Mouse (Mus musculus) heart, embryonic 11.5 days (tissue): ENCODE measurements around the gene Oasl1. TPM values are rescaled to one million over a fixed set of nuclear protein-coding genes. Genes with fewer than 3 reads are reported as not detected.
"Not testable (repeated sequence)": the region's sequence is repeated elsewhere in the genome, so short reads cannot be mapped to it uniquely, and the experiment has no call there.

Source experiments
- ATAC-seq: fragments of 200-750 bp; cut with Nextera tagmentation; replicated peaks from 2 replicates; pipeline ENCODE4 v1.8.0; 2017; ENCODE audit warnings: moderate library complexity; ENCODE audit not compliant: insufficient number of reproducible peaks, low FRiP score, low TSS enrichment
- H3K27ac ChIP-seq: fragments of 300-500 bp; sonication (generic); 2 replicates; pipeline ENCODE4 v1.5.1; 2014; ENCODE audit warnings: mild to moderate bottlenecking, low read depth, low read length
- H3K27me3 ChIP-seq: fragments of 300-500 bp; sonication (generic); 2 replicates; pipeline ENCODE4 v1.6.1; 2014; ENCODE audit warnings: mild to moderate bottlenecking, low read length, mixed read lengths; ENCODE audit not compliant: control insufficient read depth, insufficient read depth
- H3K36me3 ChIP-seq: fragments of 300-500 bp; sonication (generic); 2 replicates; pipeline ENCODE4 v1.6.1; 2014; ENCODE audit warnings: mild to moderate bottlenecking, low read length, moderate library complexity, mixed read lengths; ENCODE audit not compliant: control insufficient read depth, insufficient read depth
- H3K4me1 ChIP-seq: fragments of 300-500 bp; sonication (generic); 2 replicates; pipeline ENCODE4 v1.6.1; 2014; ENCODE audit warnings: low read length; ENCODE audit not compliant: control insufficient read depth, insufficient read depth
- H3K4me2 ChIP-seq: fragments of 300-500 bp; sonication (generic); 2 replicates; pipeline ENCODE4 v1.6.1; 2014; ENCODE audit warnings: mild to moderate bottlenecking, moderate library complexity
- H3K4me3 ChIP-seq: fragments of 300-500 bp; sonication (generic); 2 replicates; pipeline ENCODE4 v1.5.1; 2014; ENCODE audit warnings: low read depth, low read length
- H3K9ac ChIP-seq: fragments of 300-500 bp; sonication (generic); 2 replicates; pipeline ENCODE4 v1.6.1; 2014; ENCODE audit warnings: mild to moderate bottlenecking, low read depth, low read length, moderate library complexity
- H3K9me3 ChIP-seq: fragments of 300-500 bp; sonication (generic); replicated peaks from 2 replicates; pipeline ENCODE4 v1.6.1; 2016; ENCODE audit warnings: low read length; ENCODE audit not compliant: control insufficient read depth
- WGBS: fragments of 180-500 bp; shearing (Covaris S2); extraction: QIAGEN DNeasy Blood & Tissue Kit; methylation state at CpG from one replicate; pipeline ENCODE4 v1.1.7; 2014; ENCODE audit not compliant: insufficient replicate concordance; 5-methylcytosine and 5-hydroxymethylcytosine counted together
- polyA plus RNA-seq: library from polyadenylated mRNA; unstranded; fragments of >200 nt; fragmentation: Nextera tagmentation; extraction: Ambion mirVana; gene quantifications from 2 replicates; pipeline ENCODE4 v1.2.1, GENCODE M21; 2014

Oasl1 gene
- polyA plus RNA-seq, 1 experiment from 2014 or later, result 0.30 TPM

DNA sequence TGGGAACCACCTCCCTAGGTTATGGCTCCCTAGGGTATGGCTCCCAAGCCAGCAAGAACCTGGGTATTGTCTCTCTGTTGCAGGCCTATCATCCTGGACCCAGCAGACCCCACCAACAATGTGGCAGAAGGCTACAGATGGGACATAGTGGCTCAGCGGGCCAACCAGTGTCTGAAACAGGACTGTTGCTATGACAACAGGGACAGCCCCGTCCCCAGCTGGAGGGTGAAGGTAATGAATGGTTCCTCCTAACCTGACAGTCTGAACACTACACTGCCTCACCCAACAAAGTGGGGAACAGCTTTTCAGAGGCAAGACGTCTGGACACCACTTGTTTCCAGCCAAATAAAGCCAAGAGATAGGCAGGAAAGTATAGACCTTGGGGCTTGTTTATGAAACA is 12.8 kb downstream of the Oasl1 start:
- 46% methylated on average over 3 of the region's 3 CpGs for WGBS
- Histone ChIP-seq H3K4me2 (no peak overlapping the region), H3K4me1 (no peaks in the 10 kb centered on the region), H3K4me3 (no peak overlapping the region), H3K9me3 (no peaks in the 10 kb centered on the region), H3K36me3 (no peaks in the 10 kb centered on the region), H3K9ac (no peak overlapping the region), H3K27ac (no peak overlapping the region), H3K27me3 (no peaks in the 10 kb centered on the region)
- no peak for ATAC-seq

GRCm38 (mm10) chr5:114941138-114941537 is 18.1 kb downstream of the Oasl1 start:
- H3K36me3 ChIP-seq, H3K9me3 ChIP-seq, H3K9ac ChIP-seq, H3K4me1 ChIP-seq, H3K27ac ChIP-seq, H3K4me3 ChIP-seq, H3K27me3 ChIP-seq, H3K4me2 ChIP-seq, ATAC-seq: not testable (repeated sequence)
- 55% methylated on average over 3 of the region's 3 CpGs for WGBS

DNA sequence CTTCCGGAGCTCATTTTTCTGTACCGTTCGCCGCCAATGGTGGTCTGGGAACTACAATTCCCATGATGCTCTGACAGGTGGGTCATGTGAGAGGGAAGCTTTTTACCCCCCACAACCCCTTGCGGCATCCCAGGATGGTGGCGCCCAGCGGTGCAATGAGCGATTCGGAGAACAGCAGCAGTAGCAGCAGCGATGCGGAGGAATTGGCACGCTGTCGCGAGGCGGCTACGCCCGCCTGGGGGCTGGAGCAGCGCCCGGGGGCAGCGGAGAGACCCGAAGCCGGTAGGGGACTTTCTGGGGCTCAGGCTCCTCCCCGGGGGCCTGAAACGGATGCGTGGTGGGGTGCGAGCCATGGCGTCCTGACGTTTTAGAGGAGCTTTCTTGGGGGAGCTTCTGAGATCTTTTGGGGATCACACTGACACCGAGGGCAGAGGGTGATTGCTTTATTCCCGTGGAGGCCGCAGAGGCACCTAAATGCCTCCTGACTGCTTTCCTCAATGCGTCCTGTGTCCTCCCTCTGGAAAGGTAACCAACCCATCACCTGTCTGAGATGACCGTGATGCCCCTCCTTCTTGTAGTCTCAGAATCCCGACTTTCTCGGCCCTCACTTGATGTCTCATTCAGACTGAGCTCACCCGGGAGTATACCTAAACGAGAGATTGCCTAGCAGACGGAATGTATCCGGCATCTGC is 19.2 kb downstream of the Oasl1 start, which contains the start of gene 2210016L21Rik:
TSS of gene 2210016L21Rik (plus strand) at position 85 of the 692 bp plus-strand sequence.
- Histone ChIP-seq H3K9me3 (no peaks in the 10 kb centered on the region), H3K9ac (peak within 1 kb of the TSS; percentile 97), H3K4me3 (peak within 1 kb of the TSS; percentile 96), H3K4me2 (peak within 1 kb of the TSS; percentile 89), H3K27ac (peak within 1 kb of the TSS; percentile 88), H3K36me3 (peaks cover 5% of the 10 kb centered on the region), H3K4me1 (peaks cover 5% of the 10 kb centered on the region; the same call in 1 of the 2 replicates), H3K27me3 (no peaks in the 10 kb centered on the region)
- peak; percentile 91 for ATAC-seq
- 2% methylated on average over 39 of the region's 39 CpGs for WGBS

GRCm38 (mm10) chr5:114942766-114943130 is 19.7 kb downstream of the Oasl1 start:
- Histone ChIP-seq H3K9ac (peak overlapping the region; percentile 97), H3K4me3 (peak overlapping the region; percentile 96), H3K9me3 (no peaks in the 10 kb centered on the region), H3K27ac (no peak overlapping the region), H3K36me3 (peaks cover 8% of the 10 kb centered on the region), H3K4me2 (peak overlapping the region; percentile 89), H3K4me1 (peaks cover 5% of the 10 kb centered on the region; the same call in 1 of the 2 replicates), H3K27me3 (no peaks in the 10 kb centered on the region)
- WGBS, result 47% methylated on average over 4 of the region's 4 CpGs
- no peak for ATAC-seq

DNA sequence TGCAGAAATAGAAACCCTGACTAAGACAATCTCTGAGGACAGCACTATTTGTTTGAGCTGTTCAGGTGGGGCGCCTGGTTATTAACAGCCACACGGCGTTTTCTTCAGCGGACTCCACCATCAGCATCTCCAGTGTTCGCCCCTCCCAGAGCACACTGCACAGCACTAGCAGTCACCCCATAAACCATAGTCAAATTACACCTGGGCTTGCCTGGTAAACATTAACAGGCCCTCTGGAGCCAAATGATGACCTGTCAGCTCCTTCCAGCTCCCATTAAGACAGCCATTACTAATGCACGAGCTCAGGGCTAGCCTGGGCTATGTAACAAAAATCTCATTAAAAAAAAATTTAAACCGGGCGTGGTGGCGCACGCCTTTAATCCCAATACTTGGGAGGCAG is 22.0 kb downstream of the Oasl1 start:
- Histone ChIP-seq H3K36me3 (peaks cover 11% of the 10 kb centered on the region), H3K4me3 (no peak overlapping the region)

GRCm38 (mm10) chr5:114948891-114949290 is 25.9 kb downstream of the Oasl1 start:
- 54% methylated on average over 6 of the region's 6 CpGs for WGBS
- Histone ChIP-seq H3K27ac (no peak overlapping the region), H3K27me3 (no peaks in the 10 kb centered on the region), H3K4me1 (no peaks in the 10 kb centered on the region; the same call in 1 of the 2 replicates), H3K36me3 (peaks cover 11% of the 10 kb centered on the region), H3K4me3 (no peak overlapping the region), H3K9me3 (no peaks in the 10 kb centered on the region), H3K9ac (no peak overlapping the region), H3K4me2 (no peak overlapping the region)
- no peak for ATAC-seq

More for the DNA sequence above, 22.0 kb downstream of the Oasl1 start:
- no peaks in the 10 kb centered on the region for H3K27me3 ChIP-seq
- no peak for ATAC-seq
- H3K27ac ChIP-seq, result no peak overlapping the region
- H3K4me1 ChIP-seq, result peaks cover 5% of the 10 kb centered on the region; the same call in 1 of the 2 replicates
- no peaks in the 10 kb centered on the region for H3K9me3 ChIP-seq
- WGBS, result 96% methylated on average over 10 of the region's 10 CpGs
- no peak overlapping the region for H3K4me2 ChIP-seq
- H3K9ac ChIP-seq, result no peak overlapping the region

- no peak overlapping the region for H3K27ac ChIP-seq
- ATAC-seq, result no peak
- WGBS, result 69% methylated on average over 5 of the region's 5 CpGs
Observed at GRCm38 (mm10) chr5:114949316-114949715, 26.3 kb downstream of the Oasl1 start.

DNA sequence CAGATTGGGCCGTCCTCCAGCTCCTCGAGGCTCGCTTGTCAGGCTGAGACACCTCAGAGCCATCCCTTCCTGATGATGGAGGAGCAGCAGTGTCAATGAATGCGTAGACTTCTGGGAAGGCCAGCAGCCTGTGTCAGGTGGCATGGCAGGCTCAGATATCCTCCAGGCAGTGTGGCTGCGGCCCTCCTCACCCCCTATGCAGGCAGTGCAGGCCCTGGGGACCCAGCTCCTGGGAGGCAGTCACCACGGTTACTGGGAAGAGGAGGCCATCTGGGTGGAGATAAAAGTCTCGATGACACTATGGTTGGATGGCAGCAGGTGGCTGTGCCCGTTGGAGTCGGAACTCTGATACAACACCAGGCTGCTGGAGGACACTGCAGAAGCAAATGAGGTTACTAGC is 26.8 kb downstream of the Oasl1 start:
- H3K27me3 ChIP-seq, result no peaks in the 10 kb centered on the region
- no peaks in the 10 kb centered on the region for H3K9me3 ChIP-seq
- no peak overlapping the region for H3K4me2 ChIP-seq
- no peak for ATAC-seq
- no peak overlapping the region for H3K9ac ChIP-seq
- H3K4me1 ChIP-seq, result no peaks in the 10 kb centered on the region; the same call in 1 of the 2 replicates
- no peak overlapping the region for H3K27ac ChIP-seq
- WGBS, result 80% methylated on average over 9 of the region's 9 CpGs
- H3K4me3 ChIP-seq, result no peak overlapping the region
- peaks cover 11% of the 10 kb centered on the region for H3K36me3 ChIP-seq

More at GRCm38 (mm10) chr5:114949316-114949715, 26.3 kb downstream of the Oasl1 start:
- no peaks in the 10 kb centered on the region for H3K27me3 ChIP-seq
- H3K9me3 ChIP-seq, result no peaks in the 10 kb centered on the region
- no peak overlapping the region for H3K4me2 ChIP-seq
- H3K4me3 ChIP-seq, result no peak overlapping the region
- no peak overlapping the region for H3K9ac ChIP-seq
- H3K36me3 ChIP-seq, result peaks cover 11% of the 10 kb centered on the region
- no peaks in the 10 kb centered on the region; the same call in 1 of the 2 replicates for H3K4me1 ChIP-seq

GRCm38 (mm10) chr5:114950669-114951068 is 27.6 kb downstream of the Oasl1 start:
- H3K4me3 ChIP-seq, result no peak overlapping the region
- H3K36me3 ChIP-seq, result peaks cover 11% of the 10 kb centered on the region
- no peak overlapping the region for H3K9ac ChIP-seq
- WGBS, result 68% methylated on average over 12 of the region's 12 CpGs
- no peaks in the 10 kb centered on the region; the same call in 1 of the 2 replicates for H3K4me1 ChIP-seq
- no peaks in the 10 kb centered on the region for H3K9me3 ChIP-seq
- no peak for ATAC-seq
- no peaks in the 10 kb centered on the region for H3K27me3 ChIP-seq
- no peak overlapping the region for H3K27ac ChIP-seq
- H3K4me2 ChIP-seq, result no peak overlapping the region
